Mouse (Mus musculus) megakaryocyte, embryonic 14.5 days (primary cell): Measurements from ENCODE around the gene Zfp775.

Source experiments
- FLI1 ChIP-seq: IDR thresholded peaks from 2 replicates; pipeline ENCODE4 v1.6.1; 2012; ENCODE audit warnings: low read length, inconsistent platforms, mixed read lengths
- GATA1 ChIP-seq: IDR thresholded peaks from 3 replicates; pipeline ENCODE4 v1.6.1; 2012; ENCODE audit warnings: mixed read lengths, low read length, inconsistent platforms, borderline replicate concordance

DNA sequence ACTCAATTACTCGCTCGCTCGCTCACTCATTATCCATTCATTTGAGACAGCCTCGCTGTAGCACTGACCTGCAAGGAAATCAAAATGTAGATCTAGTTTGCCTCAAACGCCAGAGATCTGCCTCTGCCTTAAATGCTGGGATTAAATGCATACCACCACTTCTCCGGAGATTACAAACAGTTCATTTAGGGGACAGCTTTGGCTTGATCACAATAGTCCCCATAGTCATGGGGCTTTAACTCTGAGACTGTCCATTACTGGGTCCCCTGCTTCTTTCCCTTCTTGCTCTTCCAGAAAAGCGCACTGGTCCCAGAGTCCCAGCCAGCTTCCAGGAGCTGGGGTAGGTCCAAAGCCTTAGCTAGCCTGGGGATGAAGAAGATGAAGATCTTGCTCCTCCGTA, 24.6 kb downstream of the Zfp775 start, which contains the start of gene AI854703:
- TF ChIP-seq GATA1 (no peak), FLI1 (no peak)
